Mouse (Mus musculus) megakaryocyte, adult 5-6 weeks (primary cell): ENCODE data around the gene Elf4. TPM values are rescaled to one million over a fixed set of nuclear protein-coding genes. Genes with fewer than 3 reads are reported as not detected.
A peak's percentile ranks its signal among the peaks of the same experiment; 100 is the strongest.

Experiments used
- ATAC-seq: 2 replicates; pipeline ENCODE4 v1.8.0; 2016; ENCODE audit warnings: mild to moderate bottlenecking, inconsistent platforms; ENCODE audit not compliant: poor library complexity, severe bottlenecking
- total RNA-seq, 2 experiments: library from RNA; stranded (forward) in 1 of 2; stranded (reverse) in 1 of 2; fragments of 153-499, 151-499 nt in 1 of 2; fragments of 221-1000, 200-1000 nt in 1 of 2; gene quantifications; 2 replicates each; pipeline versions ENCODE4 v1.2.3 to v1.2.4; 2015 to 2017

The Elf4 gene
- total RNA-seq (2015) (122 and 133 TPM in 2 replicates), total RNA-seq (2017) (40.3 and 45.8 TPM in 2 replicates)

DNA sequence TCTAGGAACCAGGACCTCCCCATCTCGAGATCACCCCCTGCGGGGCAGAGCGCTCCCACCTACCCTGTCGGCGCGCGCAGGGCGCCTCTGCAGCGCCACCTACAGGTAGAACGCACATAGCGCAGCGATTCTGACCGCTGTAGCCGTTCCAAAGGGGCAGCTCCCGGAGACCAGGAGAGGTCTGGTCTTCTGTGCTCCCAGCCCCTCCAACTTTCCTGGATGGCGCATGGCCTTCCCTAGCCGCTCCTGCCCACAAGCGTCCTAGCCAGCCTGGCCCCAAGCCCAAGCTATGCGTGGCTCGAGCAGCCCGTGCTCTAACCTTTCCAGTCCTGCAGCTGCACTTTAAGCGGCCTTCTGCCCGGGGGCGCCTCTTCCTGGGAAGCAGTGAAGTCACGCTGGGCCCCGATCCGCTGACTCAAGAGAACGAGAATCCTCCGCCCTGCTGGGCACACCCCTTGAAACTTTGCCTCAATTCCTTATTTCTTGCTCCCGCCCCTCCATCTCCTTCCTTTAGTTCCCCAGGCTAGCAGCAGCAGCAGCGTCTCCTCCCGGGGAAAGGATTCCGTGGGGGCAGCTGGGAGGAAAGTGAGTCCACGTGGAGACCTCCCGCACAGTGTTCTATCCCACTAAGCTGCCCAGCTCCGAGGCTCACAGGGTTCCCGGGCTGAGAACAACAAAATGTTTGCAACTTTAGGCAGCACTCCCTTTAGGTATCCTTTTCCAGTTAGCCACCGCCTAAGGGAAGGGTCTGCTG is at the start of gene Elf4:
Gene Elf4, minus strand, starts transcription at position 379 of the 754 bp plus-strand sequence.
- peak; percentile 95 for ATAC-seq

- ATAC-seq, result no peak
Measured at GRCm38 (mm10) chrX:48493763-48494162, 30.8 kb upstream of the Elf4 start.

- ATAC-seq, result no peak
Measured at GRCm38 (mm10) chrX:48481687-48482086, 18.8 kb upstream of the Elf4 start.

DNA sequence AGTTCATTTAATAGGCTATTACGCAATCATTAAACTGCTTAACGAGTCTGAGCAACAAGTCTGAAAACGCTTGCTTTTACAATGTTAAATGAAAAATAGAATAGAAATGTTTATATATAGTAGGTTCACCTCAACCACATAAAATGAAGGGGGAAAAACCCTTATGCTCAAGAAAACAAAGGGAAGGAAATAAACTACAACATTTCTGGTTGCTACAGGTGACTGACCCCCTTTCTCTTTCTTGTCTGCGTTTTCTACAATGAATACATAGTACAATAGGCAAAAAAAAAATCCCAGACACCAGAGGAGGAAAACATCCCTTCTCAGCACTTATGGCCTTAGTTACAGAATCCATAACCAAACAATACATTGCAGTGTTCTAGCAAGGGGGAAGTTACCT is 18.2 kb upstream of the Elf4 start:
- ATAC-seq, result no peak

DNA sequence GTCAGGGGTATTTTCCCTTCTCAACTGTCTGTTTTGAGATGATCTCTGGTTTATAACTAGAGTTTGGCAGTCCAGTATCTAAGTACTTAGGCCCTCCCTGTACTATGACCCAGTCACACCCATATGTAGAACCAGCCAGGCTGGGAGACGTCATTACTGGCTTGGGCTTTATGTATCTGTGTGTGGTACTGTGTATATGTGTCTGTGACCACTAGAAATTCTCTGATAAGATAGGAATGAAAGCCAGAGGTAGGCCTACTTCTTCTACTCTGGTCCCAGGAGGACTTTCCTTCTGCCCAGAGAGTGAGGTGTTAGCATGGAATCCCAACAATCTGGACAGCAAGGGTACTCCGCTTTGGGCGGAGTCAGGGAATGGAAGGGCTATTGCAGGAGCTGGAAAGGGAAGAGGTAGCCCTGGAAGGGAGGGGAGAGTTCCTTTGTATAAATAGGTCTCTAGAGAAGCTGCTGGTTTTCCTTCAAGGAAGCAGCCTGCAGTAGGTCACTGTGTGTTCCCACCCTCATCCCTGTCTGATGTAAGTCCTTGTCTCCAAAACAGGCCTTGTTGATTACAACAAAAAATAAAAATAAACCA is 4.5 kb upstream of the Elf4 start:
- ATAC-seq, result no peak

GRCm38 (mm10) chrX:48466174-48466573 is 3.2 kb upstream of the Elf4 start:
- ATAC-seq, result no peak

DNA sequence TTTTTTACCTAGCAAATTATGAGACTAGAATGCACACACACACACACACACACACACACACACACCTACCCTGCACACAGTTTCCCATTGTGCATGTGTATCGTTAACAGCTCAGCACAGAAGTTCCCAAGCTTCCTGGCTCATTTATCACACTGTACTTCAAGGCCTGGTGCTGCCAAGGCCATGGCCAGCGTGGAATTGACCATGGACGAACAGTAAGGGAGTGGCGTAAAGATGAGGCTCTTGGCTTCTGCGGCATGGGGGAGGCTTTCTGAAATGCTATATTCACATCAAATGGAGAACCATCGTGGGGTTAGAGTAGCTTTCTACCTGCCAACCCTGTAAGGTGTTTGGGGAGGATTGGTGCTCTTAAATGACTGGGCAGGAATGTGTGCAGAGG is 1.5 kb upstream of the Elf4 start:
- ATAC-seq, result no peak

DNA sequence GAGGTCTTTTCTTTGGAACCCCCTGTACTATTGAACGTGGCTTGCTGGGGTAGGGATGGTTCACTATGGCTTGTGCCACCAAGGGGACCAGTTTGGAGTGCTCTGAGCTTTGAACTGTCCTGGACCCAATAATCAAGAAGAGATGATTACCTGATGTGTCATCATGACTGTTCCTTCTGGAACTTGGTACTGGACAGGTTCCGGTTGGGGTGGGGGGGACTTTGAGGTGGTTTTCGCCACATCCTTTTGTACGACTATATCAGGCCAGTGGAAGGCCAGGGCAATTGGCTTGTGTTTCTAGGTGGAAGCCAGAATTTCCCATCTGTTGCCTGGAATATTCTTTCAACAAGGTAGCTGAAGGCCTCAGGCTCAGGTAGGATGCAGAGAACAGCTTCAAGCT is 704 bp upstream of the Elf4 start:
- no peak for ATAC-seq

- 0 out of 2 replicates have a peak, but pooled peaks have one; percentile 17 for ATAC-seq
Measured at GRCm38 (mm10) chrX:48462297-48462696, 635 bp downstream of the Elf4 start.

- no peak for ATAC-seq
Measured at GRCm38 (mm10) chrX:48461006-48461405, 1.9 kb downstream of the Elf4 start.

GRCm38 (mm10) chrX:48460496-48460895 is 2.4 kb downstream of the Elf4 start:
- ATAC-seq, result no peak

GRCm38 (mm10) chrX:48456956-48457355 is 6.0 kb downstream of the Elf4 start:
- no peak for ATAC-seq

- ATAC-seq, result no peak
Measured at GRCm38 (mm10) chrX:48455018-48455417, 7.9 kb downstream of the Elf4 start.

- no peak for ATAC-seq
Measured at GRCm38 (mm10) chrX:48454495-48454878, 8.4 kb downstream of the Elf4 start.

- ATAC-seq, result peak; percentile 92
Measured at GRCm38 (mm10) chrX:48453736-48454494, 9.0 kb downstream of the Elf4 start.

GRCm38 (mm10) chrX:48452931-48453673 is 9.8 kb downstream of the Elf4 start:
- ATAC-seq, result peak; percentile 20

DNA sequence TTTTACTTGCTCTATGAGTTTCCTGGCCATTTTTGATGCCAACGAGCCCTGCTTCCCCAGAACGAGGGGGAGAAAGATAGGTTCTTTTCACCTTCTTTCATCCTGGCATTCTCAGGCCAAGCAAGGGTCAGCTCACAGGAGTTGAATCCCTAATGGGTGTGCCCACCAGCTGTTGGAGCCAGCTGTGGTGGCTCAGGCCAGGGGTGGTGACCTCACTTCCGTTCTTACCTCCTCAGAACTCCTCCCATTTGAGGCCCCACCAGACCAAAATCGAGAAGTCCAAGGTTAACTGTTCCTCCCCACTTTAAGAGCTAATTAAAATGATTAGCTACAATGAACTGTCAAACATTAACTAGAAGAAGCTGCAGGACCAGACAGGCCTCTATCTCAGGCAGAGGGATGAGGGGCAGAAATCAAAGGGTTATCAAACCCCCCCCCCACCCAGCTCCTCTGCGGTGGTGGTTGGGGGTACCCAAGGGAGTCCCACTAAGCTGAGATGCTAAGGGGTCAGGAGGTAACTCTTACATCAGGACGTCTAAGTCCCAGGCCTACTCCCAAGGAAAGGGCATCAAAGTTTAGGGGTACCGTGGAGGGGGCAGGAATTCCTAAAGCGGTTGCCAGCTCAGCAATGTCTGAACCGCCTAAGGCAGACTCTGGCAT is 10.6 kb downstream of the Elf4 start:
- ATAC-seq, result peak; percentile 47

- ATAC-seq, result no peak
Measured at GRCm38 (mm10) chrX:48449646-48450045, 13.3 kb downstream of the Elf4 start.

DNA sequence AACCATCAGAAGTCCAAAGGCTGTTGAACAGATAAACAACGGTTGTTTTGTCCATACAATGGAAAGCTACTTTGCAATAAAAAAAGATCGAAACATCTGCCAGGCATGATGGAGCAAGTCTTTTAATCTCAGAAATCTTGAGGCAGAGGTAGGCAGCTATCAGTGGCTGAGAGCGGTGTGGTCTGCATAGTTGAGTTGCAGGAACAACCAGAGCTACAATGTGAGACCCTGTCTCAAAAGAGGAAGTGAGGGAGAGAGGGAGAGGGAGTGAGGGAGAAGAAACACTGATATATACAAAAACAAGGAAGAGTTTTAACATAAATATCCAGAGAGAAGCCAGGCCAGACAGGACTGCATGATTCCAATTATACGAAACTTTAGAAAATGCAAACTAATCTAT is 18.3 kb downstream of the Elf4 start:
- no peak for ATAC-seq

GRCm38 (mm10) chrX:48441954-48442353 is 21.0 kb downstream of the Elf4 start:
- no peak for ATAC-seq

- no peak for ATAC-seq
Measured at GRCm38 (mm10) chrX:48441548-48441947, 21.4 kb downstream of the Elf4 start.
